Mouse (Mus musculus): Measurements from ENCODE around the gene Tmem89. TPM values are rescaled to one million over a fixed set of nuclear protein-coding genes. Genes with fewer than 3 reads are reported as not detected.

Tmem89 gene
- total RNA-seq, 2 experiments from 2014 or later: not detected

DNA sequence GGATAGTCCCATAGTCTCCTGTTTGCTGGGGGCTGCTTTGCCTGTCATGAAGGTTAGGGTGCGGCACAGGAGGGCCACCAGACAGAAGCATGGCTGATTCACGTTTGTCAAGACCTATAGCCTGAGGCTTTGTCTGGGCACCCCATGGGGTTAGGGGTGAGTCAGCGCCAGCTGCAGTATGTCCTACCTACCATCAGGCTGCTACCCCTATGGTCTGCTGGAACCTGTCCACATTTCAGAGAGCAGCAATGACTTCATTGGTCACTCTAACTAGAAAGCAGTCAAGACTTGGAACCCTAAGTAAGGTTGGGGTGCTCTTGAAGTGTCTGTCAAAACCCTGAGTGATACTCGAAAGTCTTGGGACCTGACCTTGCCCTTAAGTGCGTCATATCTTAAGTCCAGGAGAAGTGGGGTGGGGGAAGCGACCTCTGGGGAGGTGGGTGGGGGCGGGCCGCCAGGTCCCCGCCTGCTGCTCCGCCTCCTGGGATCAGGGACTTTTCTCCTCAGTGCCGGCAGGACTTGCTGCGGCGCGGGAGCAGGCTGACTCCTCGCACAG lies 38.7 kb downstream of the Tmem89 start, which contains the start of gene Col7a1:
TSS of gene Col7a1 (plus strand) at position 506 of the 556 bp plus-strand sequence.
- no peak for DNase-seq
- Histone ChIP-seq H3K4me3 (no peak within 1 kb of the TSS), H3K27ac (no peak within 1 kb of the TSS)
- intact Hi-C loops (cut with DNase I): no loop called here
- TF ChIP-seq CTCF (IDR thresholded peaks at IDR 0.05): no peak

DNA sequence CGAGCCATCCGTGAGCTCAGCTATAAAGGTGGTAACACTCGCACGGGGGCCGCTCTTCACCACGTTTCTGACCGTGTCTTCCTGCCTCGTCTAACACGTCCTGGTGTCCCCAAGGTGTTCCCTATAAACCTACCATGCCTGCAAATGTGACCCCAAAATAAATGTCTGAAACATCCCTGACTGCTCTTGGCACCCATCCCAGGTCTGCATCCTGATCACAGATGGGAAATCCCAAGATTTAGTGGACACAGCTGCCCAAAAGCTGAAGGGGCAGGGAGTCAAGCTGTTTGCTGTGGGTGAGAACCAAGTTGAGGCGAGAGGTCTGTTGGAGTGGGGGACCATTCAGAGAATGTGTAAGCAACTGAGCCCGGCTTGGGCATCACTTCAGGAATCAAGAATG lies 40.8 kb downstream of the Tmem89 start:
- Histone ChIP-seq H3K4me3 (no peak overlapping the region), H3K27ac (no peak overlapping the region)
- no peak for DNase-seq
- TF ChIP-seq CTCF (IDR thresholded peaks at IDR 0.05): no peak
- intact Hi-C loops (cut with DNase I): no loop called here

DNA sequence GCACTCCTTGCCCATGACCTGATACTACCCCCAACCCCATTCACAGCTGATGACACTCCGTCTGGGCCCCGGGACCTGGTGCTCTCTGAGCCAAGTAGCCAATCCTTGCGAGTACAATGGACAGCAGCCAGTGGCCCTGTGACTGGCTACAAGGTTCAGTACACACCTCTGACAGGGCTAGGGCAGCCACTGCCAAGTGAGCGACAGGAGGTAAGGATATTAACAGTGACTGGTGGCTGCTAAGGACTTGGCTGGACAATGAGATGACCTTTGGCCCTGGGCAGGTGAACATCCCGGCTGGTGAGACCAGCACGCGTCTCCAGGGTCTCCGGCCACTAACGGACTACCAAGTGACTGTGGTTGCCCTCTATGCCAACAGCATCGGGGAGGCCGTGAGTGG lies 41.4 kb downstream of the Tmem89 start:
- DNase-seq: no peak
- H3K4me3 ChIP-seq: no peak overlapping the region
- intact Hi-C loops (cut with DNase I): no loop called here
- no peak for TF ChIP-seq CTCF (IDR thresholded peaks at IDR 0.05)
- no peak overlapping the region for H3K27ac ChIP-seq

DNA sequence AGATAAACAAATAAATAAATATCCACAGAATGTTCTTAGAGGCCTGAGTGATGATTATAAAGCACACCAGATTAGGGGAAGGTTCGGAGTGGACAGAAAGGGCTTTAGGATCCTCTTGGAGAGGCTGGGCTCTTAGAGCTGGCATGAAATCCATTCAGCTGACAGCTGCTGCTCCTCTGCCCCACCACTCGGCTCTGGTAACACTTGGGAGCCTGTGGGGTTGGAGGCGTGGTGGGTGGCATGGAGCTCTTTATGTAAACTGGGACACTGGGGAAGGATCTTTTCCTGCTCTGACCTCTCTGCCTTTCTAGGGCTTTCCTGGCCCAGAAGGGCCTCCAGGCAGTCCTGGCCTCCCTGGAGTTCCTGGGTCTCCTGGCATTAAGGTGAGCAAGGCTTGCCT lies 49.2 kb downstream of the Tmem89 start:
- peak; percentile 62 for DNase-seq
- TF ChIP-seq CTCF (IDR thresholded peaks at IDR 0.05): no peak
- intact Hi-C loops (cut with DNase I): no loop called here
- no peak overlapping the region for H3K4me3 ChIP-seq
- peak overlapping the region; percentile 68 for H3K27ac ChIP-seq

DNA sequence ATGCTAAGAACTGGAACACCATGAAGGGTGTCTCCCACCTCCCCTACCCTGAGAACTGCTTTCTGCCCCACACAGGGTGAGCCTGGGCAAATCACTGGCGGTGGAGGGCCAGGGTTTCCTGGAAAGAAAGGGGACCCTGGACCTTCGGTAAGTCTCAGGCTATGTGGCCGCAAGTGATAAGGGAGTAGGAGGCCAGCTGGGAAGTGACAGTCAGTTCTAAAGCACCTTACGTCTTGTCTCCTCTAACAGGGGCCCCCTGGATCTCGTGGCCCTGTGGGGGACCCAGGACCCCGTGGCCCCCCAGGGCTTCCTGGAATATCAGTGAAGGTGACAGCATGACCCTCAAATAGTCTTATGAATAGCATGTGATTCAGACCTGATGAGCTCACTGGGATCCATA lies 49.9 kb downstream of the Tmem89 start:
- no peak for TF ChIP-seq CTCF (IDR thresholded peaks at IDR 0.05)
- no peak overlapping the region; the same call in 1 of the 2 replicates for H3K27ac ChIP-seq
- intact Hi-C loops (cut with DNase I): no loop called here
- no peak for DNase-seq
- no peak overlapping the region for H3K4me3 ChIP-seq

Other genes with a start within 250 kb of the Tmem89 start
- 100 to 1,000 TPM; 164 to 181 TPM for gene Prkar2a, start 225.3 kb upstream of the Tmem89 start, total RNA-seq (2021)
- 10 to 100 TPM; 16.0 to 16.7 TPM for gene Ip6k2, start 130.8 kb upstream of the Tmem89 start, total RNA-seq (2021)
- gene Nckipsd, start 106.3 kb upstream of the Tmem89 start, total RNA-seq (2021): 1 to 10 TPM; 3.6 to 5.3 TPM
- under 1 TPM in 1 of 2 experiments, not detected in 1; 0.05 TPM for gene Celsr3, start 88.3 kb upstream of the Tmem89 start, total RNA-seq (2021)
- 10 to 100 TPM; 15.7 to 21.2 TPM for gene Slc26a6, start 61.3 kb upstream of the Tmem89 start, total RNA-seq (2021)
- 1,000 to 10,000 TPM in 1 of 2 experiments, 100 to 1,000 TPM in 1; 834 to 1,182 TPM for gene Uqcrc1, start 22.0 kb downstream of the Tmem89 start, total RNA-seq (2021)
- gene Col7a1, start 39.0 kb downstream of the Tmem89 start, total RNA-seq (2021): 1 to 10 TPM in 1 of 2 experiments, under 1 TPM in 1; 0.95 to 3.0 TPM
- gene Ucn2, start 71.4 kb downstream of the Tmem89 start, total RNA-seq (2021): 1 to 10 TPM in 1 of 2 experiments, under 1 TPM in 1; 0.47 to 1.1 TPM
- 10 to 100 TPM; 26.4 to 58.3 TPM for gene Pfkfb4, start 77.2 kb downstream of the Tmem89 start, total RNA-seq (2021)
- 10 to 100 TPM; 15.9 to 17.0 TPM for gene Shisa5, start 123.9 kb downstream of the Tmem89 start, total RNA-seq (2021)
- gene Trex1, start 145.1 kb downstream of the Tmem89 start, total RNA-seq (2021): 10 to 100 TPM; 13.2 TPM
- 1 to 10 TPM; 8.0 to 8.5 TPM for gene Atrip, start 159.5 kb downstream of the Tmem89 start, total RNA-seq (2021)
- gene Ccdc51, start 167.9 kb downstream of the Tmem89 start, total RNA-seq (2021): 1 to 10 TPM; 6.5 to 7.9 TPM
- gene Tma7, start 168.0 kb downstream of the Tmem89 start, total RNA-seq (2021): 100 to 1,000 TPM; 316 to 321 TPM
- gene Plxnb1, start 180.8 kb downstream of the Tmem89 start, total RNA-seq (2021): 1 to 10 TPM in 1 of 2 experiments, under 1 TPM in 1; 0.54 to 1.1 TPM
- not detected for gene Fbxw21, start 247.4 kb downstream of the Tmem89 start, total RNA-seq (2021)